Mouse (Mus musculus): ENCODE data around the gene Uhrf1bp1. TPM values are rescaled to one million over a fixed set of nuclear protein-coding genes. Genes with fewer than 3 reads are reported as not detected.

Uhrf1bp1 gene
- polyA plus RNA-seq (2012; rRNA removed): 9.1 and 10.6 TPM in 2 replicates

DNA sequence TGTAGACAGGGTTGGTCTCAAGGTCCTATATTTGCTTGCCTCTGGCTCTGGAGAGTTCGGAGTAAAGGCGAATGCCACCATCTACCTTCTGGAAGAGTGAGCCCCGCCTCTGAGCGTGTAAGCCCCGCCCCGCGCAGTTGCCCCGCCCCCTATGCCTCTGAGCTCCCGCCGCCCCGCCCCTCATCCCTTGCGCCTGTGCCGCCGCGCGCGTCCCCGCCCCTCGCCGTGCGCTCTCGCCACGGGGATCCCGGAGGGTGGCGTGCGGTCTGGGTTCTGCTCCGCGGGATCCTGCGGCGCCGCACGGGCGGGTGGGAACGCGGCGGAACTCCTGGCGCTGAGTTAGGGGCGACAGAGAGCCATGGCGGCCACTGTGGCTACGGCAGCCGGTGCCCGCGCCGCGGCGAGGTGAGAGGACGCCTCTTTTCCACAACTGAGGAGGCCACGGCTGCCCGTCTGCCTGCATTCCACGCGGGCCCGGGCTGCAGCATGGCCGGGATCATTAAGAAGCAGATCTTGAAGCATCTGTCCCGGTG is at the start of gene Uhrf1bp1:
TSS of gene Uhrf1bp1 (plus strand) at position 177 of the 533 bp plus-strand sequence.
- Histone ChIP-seq H3K4me3 (ENCODE audit: insufficient read depth, low read length) (peak within 1 kb of the TSS; percentile 71), H3K4me1 (ENCODE audit: control insufficient read depth, insufficient read depth, low read length) (peaks cover 5% of the 10 kb centered on the region; the same call in 1 of the 2 replicates), H3K27ac (ENCODE audit: insufficient read depth, low read length) (0 out of 2 replicates have a peak within 1 kb of the TSS, but pooled peaks have one; percentile 30)
- TF ChIP-seq CTCF (IDR thresholded peaks at IDR 0.05; ENCODE audit: extremely low read depth, insufficient read depth, low read length) (no peak), POLR2A (IDR thresholded peaks at IDR 0.05; ENCODE audit: extremely low read depth, insufficient read depth, low read length) (peak; percentile 48; the same call in 1 of the 2 replicates)

DNA sequence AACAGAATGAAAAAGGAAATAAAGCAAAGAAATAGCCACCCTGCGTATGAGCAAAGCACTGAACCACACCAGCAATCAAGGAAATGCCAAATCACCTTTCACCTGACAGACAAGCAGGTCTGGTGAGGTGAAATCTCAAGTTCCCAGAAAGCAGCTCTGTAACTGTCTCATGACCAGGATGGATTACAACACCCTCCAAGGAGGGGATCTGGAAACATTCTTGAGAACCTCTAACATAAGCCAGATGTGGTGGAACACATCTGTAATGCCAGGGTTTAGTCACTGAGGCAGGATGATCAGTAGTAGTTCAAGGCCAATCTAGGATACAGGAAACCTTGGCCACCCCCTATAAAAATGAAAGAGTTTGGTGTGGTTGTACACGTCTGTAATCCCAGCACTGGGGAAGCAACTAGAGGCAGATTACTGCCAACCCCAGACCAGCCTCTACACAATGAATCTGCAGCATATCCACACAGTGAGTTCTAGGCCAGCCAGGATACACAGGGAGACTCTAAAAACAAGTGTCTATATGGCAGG is 48.6 kb upstream of the Uhrf1bp1 start:
- no peak overlapping the region for H3K27ac ChIP-seq (ENCODE audit: insufficient read depth, low read length)
- TF ChIP-seq POLR2A (IDR thresholded peaks at IDR 0.05; ENCODE audit: extremely low read depth, insufficient read depth, low read length) (no peak), CTCF (IDR thresholded peaks at IDR 0.05; ENCODE audit: extremely low read depth, insufficient read depth, low read length) (no peak)
- no peak overlapping the region for H3K4me3 ChIP-seq (ENCODE audit: insufficient read depth, low read length)
- H3K4me1 ChIP-seq (ENCODE audit: control insufficient read depth, insufficient read depth, low read length): peaks cover 2% of the 10 kb centered on the region; the same call in 1 of the 2 replicates

- TF ChIP-seq POLR2A (IDR thresholded peaks at IDR 0.05; ENCODE audit: extremely low read depth, insufficient read depth, low read length) (no peak), CTCF (IDR thresholded peaks at IDR 0.05; ENCODE audit: extremely low read depth, insufficient read depth, low read length) (no peak)
- H3K4me3 ChIP-seq (ENCODE audit: insufficient read depth, low read length): no peak overlapping the region
- H3K4me1 ChIP-seq (ENCODE audit: control insufficient read depth, insufficient read depth, low read length): peaks cover 2% of the 10 kb centered on the region; the same call in 1 of the 2 replicates
- H3K27ac ChIP-seq (ENCODE audit: insufficient read depth, low read length): no peak overlapping the region
These were observed 45.5 kb upstream of the Uhrf1bp1 start for GRCm38 (mm10) chr17:27810569-27811331.

DNA sequence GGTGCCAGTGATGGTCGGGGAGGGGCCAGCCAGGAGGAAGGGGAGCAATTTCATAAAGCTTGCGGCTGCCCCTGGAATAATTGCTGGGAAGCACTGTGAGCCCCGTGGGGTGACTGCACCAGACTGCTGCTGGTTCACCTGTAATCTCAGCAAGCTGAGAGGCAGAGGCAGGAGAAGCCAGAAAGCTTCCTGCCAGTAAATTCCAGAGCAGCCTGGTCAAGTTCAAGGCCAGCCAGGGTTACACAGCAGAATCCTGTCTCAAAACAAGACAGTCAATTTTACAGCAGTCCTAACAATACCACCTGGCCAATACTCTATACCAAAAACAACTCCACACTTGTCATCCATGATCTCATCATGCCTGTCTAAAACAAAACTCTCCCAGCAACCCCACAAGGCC is 44.3 kb upstream of the Uhrf1bp1 start:
- no peak overlapping the region for H3K4me3 ChIP-seq (ENCODE audit: insufficient read depth, low read length)
- H3K27ac ChIP-seq (ENCODE audit: insufficient read depth, low read length): no peak overlapping the region
- TF ChIP-seq CTCF (IDR thresholded peaks at IDR 0.05; ENCODE audit: extremely low read depth, insufficient read depth, low read length) (no peak), POLR2A (IDR thresholded peaks at IDR 0.05; ENCODE audit: extremely low read depth, insufficient read depth, low read length) (no peak)
- peaks cover 2% of the 10 kb centered on the region; the same call in 1 of the 2 replicates for H3K4me1 ChIP-seq (ENCODE audit: control insufficient read depth, insufficient read depth, low read length)

GRCm38 (mm10) chr17:27814606-27815005 is 41.6 kb upstream of the Uhrf1bp1 start:
- no peak overlapping the region for H3K27ac ChIP-seq (ENCODE audit: insufficient read depth, low read length)
- H3K4me1 ChIP-seq (ENCODE audit: control insufficient read depth, insufficient read depth, low read length): peaks cover 4% of the 10 kb centered on the region; the same call in 1 of the 2 replicates
- H3K4me3 ChIP-seq (ENCODE audit: insufficient read depth, low read length): no peak overlapping the region
- TF ChIP-seq POLR2A (IDR thresholded peaks at IDR 0.05; ENCODE audit: extremely low read depth, insufficient read depth, low read length) (no peak), CTCF (IDR thresholded peaks at IDR 0.05; ENCODE audit: extremely low read depth, insufficient read depth, low read length) (no peak)

- no peak for TF ChIP-seq CTCF (IDR thresholded peaks at IDR 0.05; ENCODE audit: extremely low read depth, insufficient read depth, low read length)
- no peak for TF ChIP-seq POLR2A (IDR thresholded peaks at IDR 0.05; ENCODE audit: extremely low read depth, insufficient read depth, low read length)
- no peak overlapping the region for H3K27ac ChIP-seq (ENCODE audit: insufficient read depth, low read length)
These were observed 37.2 kb upstream of the Uhrf1bp1 start for GRCm38 (mm10) chr17:27819011-27819410.

GRCm38 (mm10) chr17:27819521-27819970 is 36.7 kb upstream of the Uhrf1bp1 start:
- peak overlapping the region; percentile 50 for H3K4me3 ChIP-seq (ENCODE audit: insufficient read depth, low read length)
- TF ChIP-seq CTCF (IDR thresholded peaks at IDR 0.05; ENCODE audit: extremely low read depth, insufficient read depth, low read length): no peak
- no peak for TF ChIP-seq POLR2A (IDR thresholded peaks at IDR 0.05; ENCODE audit: extremely low read depth, insufficient read depth, low read length)
- H3K4me1 ChIP-seq (ENCODE audit: control insufficient read depth, insufficient read depth, low read length): peaks cover 4% of the 10 kb centered on the region; the same call in 1 of the 2 replicates
- 0 out of 2 replicates have a peak overlapping the region, but pooled peaks have one; percentile 27 for H3K27ac ChIP-seq (ENCODE audit: insufficient read depth, low read length)

More at GRCm38 (mm10) chr17:27819011-27819410, 37.2 kb upstream of the Uhrf1bp1 start:
- peak overlapping the region; percentile 50 for H3K4me3 ChIP-seq (ENCODE audit: insufficient read depth, low read length)
- H3K4me1 ChIP-seq (ENCODE audit: control insufficient read depth, insufficient read depth, low read length): peaks cover 4% of the 10 kb centered on the region; the same call in 1 of the 2 replicates

DNA sequence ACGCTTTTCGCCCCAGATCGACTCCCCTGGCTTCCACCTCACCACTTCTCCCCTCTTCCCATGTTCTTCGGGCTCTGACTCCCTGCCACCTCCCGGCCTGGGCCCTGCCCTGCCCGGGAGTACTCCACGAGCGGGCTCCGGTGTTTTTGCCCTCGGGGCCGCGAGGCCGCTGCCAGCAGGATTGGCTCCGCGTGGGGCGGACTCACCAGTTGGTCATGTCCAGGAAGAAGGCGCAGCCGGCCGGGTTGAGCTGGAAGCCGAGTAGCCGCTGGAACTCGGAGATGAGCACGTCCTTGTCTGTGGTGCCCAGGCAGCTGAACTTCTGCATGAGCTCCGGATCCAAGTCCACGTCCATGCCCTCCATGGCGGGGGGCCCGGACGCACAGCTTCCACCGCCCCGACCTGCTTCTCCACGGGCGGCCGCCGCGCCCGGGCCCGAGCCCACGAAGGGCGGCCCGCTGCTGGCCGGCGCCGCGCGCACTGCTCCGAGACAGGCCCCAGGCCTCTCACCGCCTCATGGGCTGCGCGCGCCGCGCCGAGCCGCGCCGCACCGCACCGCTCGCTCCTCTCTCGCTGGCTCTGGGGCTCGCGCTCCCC is 36.2 kb upstream of the Uhrf1bp1 start:
- Histone ChIP-seq H3K4me1 (ENCODE audit: control insufficient read depth, insufficient read depth, low read length) (peaks cover 4% of the 10 kb centered on the region; the same call in 1 of the 2 replicates), H3K27ac (ENCODE audit: insufficient read depth, low read length) (0 out of 2 replicates have a peak overlapping the region, but pooled peaks have one; percentile 27), H3K4me3 (ENCODE audit: insufficient read depth, low read length) (peak overlapping the region; percentile 50)
- no peak for TF ChIP-seq CTCF (IDR thresholded peaks at IDR 0.05; ENCODE audit: extremely low read depth, insufficient read depth, low read length)
- TF ChIP-seq POLR2A (IDR thresholded peaks at IDR 0.05; ENCODE audit: extremely low read depth, insufficient read depth, low read length): no peak

All from cortical plate, adult 2 months (tissue).